Mouse (Mus musculus): ENCODE results near the gene Atp5d. TPM values are rescaled to one million over a fixed set of nuclear protein-coding genes. Genes with fewer than 3 reads are reported as not detected.
A peak's percentile ranks its signal among the peaks of the same experiment; 100 is the strongest.
"Not testable (repeated sequence)": the region's sequence is repeated elsewhere in the genome, so short reads cannot be mapped to it uniquely, and the experiment has no call there.

Gene Atp5d
- total RNA-seq, 2 experiments from 2014 or later: 657 to 736 TPM

- peak; percentile 87 for DNase-seq
- intact Hi-C loops (cut with DNase I; ENCODE audit: low total_unique reads): no loop called here
Observed at GRCm38 (mm10) chr10:80160455-80161371, 22.3 kb downstream of the Atp5d start.

- peak; percentile 43 for DNase-seq
- intact Hi-C loops (cut with DNase I; ENCODE audit: low total_unique reads): no loop called here
Observed at GRCm38 (mm10) chr10:80161522-80162242, 23.2 kb downstream of the Atp5d start.

DNA sequence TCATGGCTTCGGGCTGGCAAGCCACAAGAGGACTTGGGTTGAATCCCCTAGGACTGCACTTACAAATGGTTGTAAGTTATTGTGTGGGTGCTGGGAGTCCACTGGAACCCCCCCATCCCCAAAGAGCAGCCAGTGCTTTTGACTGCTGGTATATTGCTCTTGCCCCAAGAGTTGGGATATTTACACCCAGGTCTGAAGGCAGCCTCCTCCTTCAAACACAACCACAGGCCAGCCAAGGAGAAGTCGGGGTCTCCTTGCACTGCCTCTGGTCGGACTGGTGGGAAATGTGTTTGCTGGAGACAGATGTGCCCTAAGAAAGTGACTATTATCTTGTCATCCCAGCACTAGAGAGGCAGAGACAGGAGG is 23.8 kb downstream of the Atp5d start:
- intact Hi-C loops (cut with DNase I; ENCODE audit: low total_unique reads): no loop called here
- no peak for DNase-seq

GRCm38 (mm10) chr10:80162716-80163299 is 24.4 kb downstream of the Atp5d start:
- intact Hi-C loops (cut with DNase I; ENCODE audit: low total_unique reads): no loop called here
- DNase-seq: no peak

- intact Hi-C loops (cut with DNase I; ENCODE audit: low total_unique reads): no loop called here
- DNase-seq: peak; percentile 66
Observed at GRCm38 (mm10) chr10:80163721-80164120, 25.3 kb downstream of the Atp5d start.

DNA sequence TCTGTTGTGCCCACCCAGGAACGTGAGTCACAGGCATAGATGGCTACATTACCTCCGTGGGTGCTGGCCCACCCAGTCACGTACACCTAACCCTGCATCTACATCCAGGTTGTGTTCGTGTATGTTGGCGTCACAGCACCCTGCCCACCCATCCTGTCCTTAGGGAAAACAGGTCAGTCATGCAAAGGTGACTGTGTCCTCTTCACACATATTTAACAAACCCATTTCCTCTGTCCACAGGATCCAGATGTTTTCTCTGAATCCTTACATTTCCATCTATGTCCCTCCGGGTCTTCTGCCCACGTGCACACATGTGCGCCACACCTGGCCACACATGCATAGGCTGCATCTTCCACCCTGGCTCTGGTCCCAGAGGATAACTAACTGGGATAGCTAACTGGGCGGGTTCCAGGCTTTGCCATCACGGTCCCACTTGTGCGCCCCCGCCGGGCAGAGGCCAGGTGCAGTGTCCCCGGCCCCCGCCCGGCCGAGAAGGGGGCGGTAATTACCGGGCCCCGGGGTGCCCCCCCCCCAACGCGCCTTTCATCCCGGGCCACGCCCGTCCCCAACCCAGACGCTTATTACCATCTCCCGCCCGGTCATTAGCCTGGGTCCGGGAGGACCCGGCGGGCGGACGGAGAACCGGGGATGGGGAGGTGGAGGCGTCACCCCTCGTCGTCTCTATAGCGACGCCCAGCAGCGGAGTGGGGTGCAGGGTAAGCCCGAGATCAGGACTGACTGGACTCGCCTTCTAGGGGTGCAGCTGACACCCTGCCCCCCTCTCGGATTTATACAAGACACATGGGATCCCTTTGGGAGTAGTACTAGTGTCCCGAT is 25.9 kb downstream of the Atp5d start:
- intact Hi-C loops (cut with DNase I; ENCODE audit: low total_unique reads): no loop called here
- peak; percentile 32 for DNase-seq

DNA sequence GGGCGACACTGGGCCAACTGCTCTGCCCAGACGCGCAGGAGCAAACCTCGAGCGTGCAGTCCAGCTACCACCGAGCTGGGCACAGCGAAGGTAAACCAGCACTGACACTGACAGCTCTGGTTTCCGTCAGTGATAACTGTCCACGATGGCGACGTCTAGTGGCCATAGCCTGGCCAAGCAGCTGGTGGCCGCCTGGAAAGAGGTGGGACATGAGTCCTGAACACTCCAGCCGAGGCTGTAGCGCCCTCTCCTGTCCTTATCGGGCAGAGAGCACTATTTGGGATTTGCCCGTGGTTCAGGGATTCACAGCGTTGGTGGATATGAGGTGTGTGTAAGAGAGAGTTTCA is 26.5 kb downstream of the Atp5d start:
- intact Hi-C loops (cut with DNase I; ENCODE audit: low total_unique reads): loop anchor here (1.0 kb wide), 1 partner anchor 21 kb away; no protein-coding TSS in a partner anchor
- peak; percentile 96 for DNase-seq

DNA sequence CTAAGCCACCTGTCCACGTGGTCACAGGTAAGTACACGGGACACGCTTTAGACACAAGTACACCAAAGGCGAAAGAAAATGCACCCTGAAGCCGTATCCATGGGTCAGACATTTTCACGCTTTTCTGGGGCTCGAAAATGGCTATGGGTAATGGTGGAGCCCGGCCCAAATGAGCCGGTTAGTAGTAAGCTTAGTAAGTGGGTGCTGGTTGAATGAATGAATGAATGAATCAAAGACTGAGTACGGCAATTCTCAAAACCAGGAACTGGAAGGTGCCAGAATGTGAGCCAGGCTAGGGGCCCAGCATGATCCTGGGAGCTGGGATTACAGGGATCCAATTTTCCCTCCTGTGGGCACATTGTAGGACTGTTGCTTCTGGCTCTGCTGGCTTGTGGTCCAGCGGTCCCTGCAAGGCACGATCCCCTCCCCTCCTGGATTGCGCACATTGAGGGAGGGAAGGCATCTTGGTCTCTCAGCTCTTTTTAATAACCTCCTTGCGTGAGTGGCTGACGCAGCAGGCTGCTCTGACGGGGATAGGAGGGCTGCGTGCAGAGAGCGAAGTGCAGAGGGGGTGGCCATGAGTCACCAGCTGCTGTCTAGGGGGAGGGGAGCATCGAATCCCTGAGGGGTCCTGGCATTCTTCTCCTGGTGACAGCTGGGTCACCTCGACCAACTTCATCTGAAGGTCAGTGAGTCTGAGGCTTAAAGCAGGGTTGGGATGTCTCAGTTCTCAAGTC is 27.1 kb downstream of the Atp5d start, which contains the start of gene Cirbp:
Gene Cirbp, plus strand, starts transcription at position 594 of the 737 bp plus-strand sequence.
- peak; percentile 23 for DNase-seq
- intact Hi-C loops (cut with DNase I; ENCODE audit: low total_unique reads): loop anchor here (1.0 kb wide), 1 partner anchor 21 kb away; no protein-coding TSS in a partner anchor

- DNase-seq; intact Hi-C loops (cut with DNase I; ENCODE audit: low total_unique reads): not testable (repeated sequence)
Observed at GRCm38 (mm10) chr10:80166136-80166535, 27.7 kb downstream of the Atp5d start.

GRCm38 (mm10) chr10:80167460-80168037 is 29.1 kb downstream of the Atp5d start:
- peak; percentile 99 for DNase-seq
- intact Hi-C loops (cut with DNase I; ENCODE audit: low total_unique reads): no loop called here

DNA sequence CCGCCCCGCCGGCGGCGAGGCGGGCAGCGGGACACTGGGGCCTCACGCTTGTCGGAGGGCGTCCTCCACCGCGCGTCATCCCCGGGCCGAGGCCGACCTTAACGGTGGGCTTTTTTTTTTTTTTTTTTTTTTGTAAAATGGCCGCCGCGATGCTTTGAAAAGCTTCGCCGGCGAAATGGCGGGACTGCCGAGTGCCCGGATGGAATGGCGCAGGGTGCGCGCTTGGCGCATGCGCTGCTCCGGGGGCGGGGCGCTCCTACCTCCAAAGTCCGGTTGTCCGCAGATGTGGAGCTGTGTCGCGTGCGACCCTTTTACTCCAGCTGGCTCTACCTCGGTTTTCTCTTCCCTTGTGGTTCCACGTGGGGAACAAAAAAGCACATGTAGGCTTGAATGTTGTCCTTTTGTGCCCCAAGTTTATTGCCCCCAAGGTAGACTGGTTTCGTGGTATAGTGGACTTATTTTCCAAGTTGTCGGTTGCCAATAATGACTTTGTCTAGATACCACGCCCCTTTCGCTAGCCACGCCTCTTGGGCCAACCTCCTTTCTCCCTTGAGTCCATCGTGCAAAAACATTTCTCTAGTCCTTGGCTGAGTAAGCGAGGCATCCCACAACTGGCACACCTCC is 29.7 kb downstream of the Atp5d start:
- intact Hi-C loops (cut with DNase I; ENCODE audit: low total_unique reads): no loop called here
- peak; percentile 96 for DNase-seq

DNA sequence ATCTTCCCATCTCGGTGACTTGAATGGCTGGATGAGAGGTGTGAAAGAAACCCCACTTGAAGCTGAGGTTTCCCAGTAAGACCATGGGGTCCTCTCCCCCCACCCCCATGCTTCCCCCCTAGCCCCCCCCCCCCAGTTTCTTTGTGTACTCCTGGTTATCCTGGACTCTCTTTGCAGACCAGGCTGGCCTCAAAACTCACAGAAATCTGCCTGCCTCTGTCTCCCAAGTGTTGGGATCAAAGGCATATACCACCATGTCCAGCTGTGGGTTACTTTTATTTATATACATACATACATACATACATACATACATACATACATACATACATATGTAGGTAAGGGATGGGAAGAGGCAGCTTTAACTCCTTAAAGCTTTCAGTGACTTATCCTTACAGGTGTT is 30.6 kb downstream of the Atp5d start:
- intact Hi-C loops (cut with DNase I; ENCODE audit: low total_unique reads): no loop called here
- DNase-seq: no peak

GRCm38 (mm10) chr10:80169651-80170050 is 31.2 kb downstream of the Atp5d start:
- intact Hi-C loops (cut with DNase I; ENCODE audit: low total_unique reads): no loop called here
- no peak for DNase-seq

- intact Hi-C loops (cut with DNase I; ENCODE audit: low total_unique reads): no loop called here
- DNase-seq: peak; percentile 19
Observed at GRCm38 (mm10) chr10:80170052-80170451, 31.6 kb downstream of the Atp5d start.

GRCm38 (mm10) chr10:80170601-80171021 is 32.2 kb downstream of the Atp5d start:
- intact Hi-C loops (cut with DNase I; ENCODE audit: low total_unique reads): no loop called here
- peak; percentile 14 for DNase-seq

GRCm38 (mm10) chr10:80171252-80171651 is 32.8 kb downstream of the Atp5d start:
- intact Hi-C loops (cut with DNase I; ENCODE audit: low total_unique reads): no loop called here
- DNase-seq: no peak

DNA sequence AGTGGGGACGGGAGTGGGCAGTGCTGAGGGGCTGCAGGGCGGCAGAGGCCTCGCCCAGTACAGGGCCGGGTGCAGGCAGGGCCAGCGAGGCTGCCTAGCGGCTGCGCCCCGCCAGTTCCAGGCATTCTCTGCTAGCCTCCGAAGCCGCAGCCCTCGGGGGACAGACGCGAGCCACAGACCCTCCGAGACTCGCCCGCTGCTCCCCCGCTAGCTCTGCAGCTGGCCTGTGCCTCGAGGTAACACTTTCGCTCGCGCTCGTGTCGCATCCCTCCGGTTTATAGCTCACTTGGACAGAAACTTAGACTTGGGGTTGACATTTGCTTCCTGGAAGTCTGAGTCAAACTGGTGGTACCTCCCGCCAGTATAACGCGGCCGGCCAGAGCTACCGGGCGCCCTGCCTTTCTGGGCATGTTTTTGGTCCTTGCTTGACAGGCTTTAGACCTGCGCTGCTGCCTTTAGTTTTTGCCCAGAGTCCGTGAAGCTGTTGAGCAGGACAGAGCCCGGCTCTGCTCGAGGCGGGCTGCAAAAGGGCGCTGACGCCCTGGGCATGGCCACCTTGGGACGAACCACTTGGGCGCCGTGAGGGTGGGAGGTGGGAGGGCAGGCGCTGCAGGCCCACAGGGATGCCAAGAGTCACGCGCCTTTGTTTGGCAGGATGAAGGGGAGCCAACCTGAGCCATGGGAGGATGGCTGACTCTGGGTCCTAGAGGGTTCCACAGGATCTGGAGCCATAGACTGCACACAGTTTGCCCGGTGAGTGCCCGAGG is 33.5 kb downstream of the Atp5d start:
- peak; percentile 31 for DNase-seq
- intact Hi-C loops (cut with DNase I; ENCODE audit: low total_unique reads): no loop called here
